Mouse (Mus musculus) olfactory bulb, adult 2 months (tissue): ENCODE measurements around the gene Olfr1496.

Experiments
- CTCF ChIP-seq: fragments of 200-500 bp; IDR thresholded peaks from 2 replicates; pipeline ENCODE4 v1.5.1; 2012; ENCODE audit warnings: low read depth, mild to moderate bottlenecking, low read length, moderate library complexity; ENCODE audit not compliant: insufficient read depth
- POLR2A ChIP-seq: fragments of 200-500 bp; IDR thresholded peaks from 2 replicates; pipeline ENCODE4 v1.6.1; 2012; ENCODE audit warnings: mild to moderate bottlenecking, low read depth, low read length, moderate library complexity; ENCODE audit not compliant: insufficient read depth

DNA sequence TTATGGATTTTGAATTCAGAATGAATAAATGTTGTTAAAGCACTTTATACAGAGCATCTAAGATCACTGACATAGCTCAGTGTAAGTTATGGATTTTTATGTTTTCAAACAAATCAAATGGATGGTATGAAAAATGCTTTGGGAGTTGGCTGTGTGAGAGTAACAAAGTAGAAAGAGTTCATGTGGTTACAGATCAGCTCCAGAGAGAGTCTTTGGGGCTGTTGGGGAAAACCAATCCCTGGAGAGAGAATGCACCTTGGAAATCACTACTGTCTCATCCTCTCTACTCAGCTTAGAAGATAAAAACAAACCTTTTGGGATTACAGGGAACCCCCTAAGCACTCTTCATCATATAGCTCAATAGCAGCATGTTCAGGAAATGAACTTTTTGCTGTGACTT, 41.7 kb downstream of the Olfr1496 start, which contains the start of gene Olfr1499:
- TF ChIP-seq POLR2A = no peak
- no peak for TF ChIP-seq CTCF
